Mouse (Mus musculus): Measurements from ENCODE around the gene Cby1.

Gene Cby1

DNA sequence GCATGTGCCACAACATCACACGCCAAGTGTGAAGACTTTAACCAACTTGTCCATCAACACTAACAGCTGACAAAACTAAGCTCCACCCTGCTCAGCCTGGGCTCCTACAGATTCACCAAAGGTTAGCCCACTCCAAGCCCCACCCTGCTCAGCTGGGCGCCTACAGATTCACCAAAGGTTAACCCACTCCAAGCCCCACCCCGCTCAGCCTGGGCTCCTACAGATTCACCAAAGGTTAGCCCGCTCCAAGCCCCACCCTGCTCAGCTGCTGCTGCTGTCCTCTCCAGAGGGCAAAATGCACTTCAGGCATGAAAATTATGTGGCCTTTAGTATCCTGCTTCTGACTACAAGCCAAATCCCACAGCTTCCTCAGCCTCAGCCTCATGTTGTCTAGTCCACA lies 23.0 kb downstream of the Cby1 start:
- DNase-seq: no peak

GRCm38 (mm10) chr15:79683146-79683545 lies 24.1 kb downstream of the Cby1 start:
- DNase-seq: no peak

GRCm38 (mm10) chr15:79683707-79684465 lies 24.9 kb downstream of the Cby1 start:
- no peak for DNase-seq

- peak in 1 of 2 experiments; percentile 50 for DNase-seq
These were observed 25.6 kb downstream of the Cby1 start for GRCm38 (mm10) chr15:79684616-79685015.

DNA sequence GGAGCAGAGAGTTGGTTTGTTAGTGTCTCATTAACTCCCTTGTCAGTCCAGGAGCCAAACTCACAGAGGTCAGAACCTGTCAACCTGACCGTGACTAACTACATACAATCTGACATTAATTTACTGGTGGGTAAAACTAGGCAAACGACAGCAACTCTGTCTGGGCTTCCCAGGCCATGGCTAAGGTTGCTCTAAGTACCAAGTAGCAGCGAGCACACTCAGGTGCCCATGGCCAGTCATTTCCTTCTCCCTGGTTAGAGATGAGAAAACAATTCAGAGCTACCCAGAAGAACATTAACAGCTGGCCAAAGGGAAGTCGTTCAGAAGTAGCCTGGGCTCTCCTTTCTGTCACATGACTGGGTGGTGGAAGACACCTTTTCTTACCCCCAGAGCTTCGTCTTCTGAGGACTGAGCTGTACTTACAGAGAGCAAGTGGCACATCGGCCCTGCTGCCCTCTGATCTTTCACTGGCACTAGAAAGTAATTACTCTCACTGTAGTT lies 26.2 kb downstream of the Cby1 start:
- DNase-seq: no peak

DNA sequence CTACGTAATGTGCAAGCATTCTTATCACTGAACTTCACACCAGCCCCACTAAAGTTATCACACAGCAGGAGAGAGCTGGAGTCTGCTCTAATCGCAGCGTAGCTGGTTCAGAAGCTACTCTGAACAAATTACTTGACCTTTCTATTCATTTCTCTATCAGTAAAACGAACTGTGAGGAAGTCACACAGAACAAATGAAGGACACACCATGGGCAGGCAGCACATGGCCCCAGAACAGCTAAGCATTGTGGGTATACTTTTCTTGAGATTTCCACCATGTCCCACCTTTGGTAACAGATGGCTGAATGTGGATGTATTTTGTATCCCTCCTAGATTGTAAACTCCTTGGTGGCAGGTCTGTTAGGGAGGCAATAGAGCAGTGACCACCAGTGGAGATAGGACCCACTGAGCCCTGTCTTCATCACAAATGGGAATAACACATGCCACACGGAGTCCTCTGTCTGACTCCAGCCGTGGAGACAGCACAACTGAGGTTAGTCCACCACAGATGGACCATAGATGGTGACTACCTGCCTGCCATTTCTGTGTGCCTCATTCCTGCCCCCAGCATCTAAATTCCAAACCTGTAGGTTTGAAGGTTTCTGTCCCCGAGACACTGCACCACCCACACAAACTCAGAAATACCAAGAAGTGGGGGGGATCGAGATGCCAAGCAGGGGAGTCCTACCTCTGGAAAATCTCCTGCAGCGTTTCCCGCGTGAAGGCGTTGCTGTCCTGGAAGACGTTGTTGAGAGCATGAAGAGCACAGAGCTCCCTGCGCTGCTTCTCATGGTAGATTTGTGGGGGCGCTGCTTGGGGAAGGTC lies 27.3 kb downstream of the Cby1 start:
- no peak for DNase-seq

GRCm38 (mm10) chr15:79687175-79687574 lies 28.2 kb downstream of the Cby1 start:
- DNase-seq: peak in 1 of 2 experiments; percentile 54

DNA sequence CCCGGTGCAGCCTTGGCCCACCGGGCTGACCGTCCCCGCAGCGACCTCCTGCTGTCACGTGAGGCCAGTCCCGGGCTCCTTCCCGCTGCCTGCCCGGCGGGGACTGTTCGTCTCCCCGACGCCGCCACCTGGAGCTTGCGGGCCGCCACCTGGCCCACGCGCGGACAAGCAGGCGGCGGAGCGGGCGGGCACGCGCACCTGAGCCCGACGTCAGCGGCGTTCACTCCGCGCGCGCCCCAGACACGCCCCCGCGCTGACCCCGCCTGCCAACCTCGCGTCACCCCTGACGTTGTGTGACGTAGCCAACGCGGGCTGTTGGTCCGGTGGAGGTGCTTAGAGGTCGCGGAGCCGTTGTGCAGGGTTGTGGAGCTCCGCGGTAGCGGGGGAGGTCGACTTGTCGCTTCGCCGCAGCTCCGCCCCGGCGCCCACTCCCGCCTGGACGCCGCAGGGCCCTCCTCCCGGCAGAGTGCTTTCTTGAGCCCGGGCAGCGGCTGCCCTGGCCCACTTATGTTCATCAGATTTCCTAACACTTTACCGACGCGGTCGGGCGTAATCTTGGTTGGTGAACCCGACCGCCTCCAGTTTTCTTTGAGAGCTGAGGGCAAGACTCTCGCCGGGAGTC lies 28.8 kb downstream of the Cby1 start, which contains the start of gene Josd1:
Gene Josd1, minus strand, starts transcription at position 274 of the 622 bp plus-strand sequence.
- DNase-seq: peak; percentile 96 to 100

DNA sequence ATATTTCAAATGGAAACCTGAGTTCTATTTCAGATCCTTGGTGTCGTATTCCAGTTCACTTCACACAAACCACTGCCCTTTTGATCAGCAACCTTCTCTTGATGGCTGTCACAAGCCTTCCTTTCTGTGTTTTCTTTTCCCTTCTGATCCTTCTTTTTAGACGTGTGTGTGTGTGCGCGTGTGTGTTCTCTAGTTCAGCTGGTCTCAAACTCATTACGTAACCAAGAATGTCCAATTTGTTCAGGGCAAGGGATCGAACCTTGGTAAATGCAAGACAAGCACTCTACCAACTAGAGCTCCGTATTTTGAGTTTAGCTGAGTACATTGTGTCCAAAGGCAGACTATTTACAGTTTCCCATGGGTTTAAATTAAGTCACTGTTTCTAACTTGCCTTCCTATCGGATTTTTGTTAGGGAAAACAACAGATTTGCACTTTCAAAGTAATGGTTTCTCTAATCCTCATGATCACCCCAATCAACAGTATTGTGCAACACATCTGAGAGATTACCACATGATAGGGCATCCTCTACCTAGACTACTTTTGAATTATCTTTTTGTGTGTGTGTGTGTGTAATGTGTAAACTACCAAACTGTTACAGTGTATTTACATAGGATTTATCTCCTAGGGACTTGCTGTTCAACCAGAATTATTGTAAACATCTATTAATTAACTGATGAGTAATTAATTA lies 29.4 kb downstream of the Cby1 start:
- DNase-seq: no peak

DNA sequence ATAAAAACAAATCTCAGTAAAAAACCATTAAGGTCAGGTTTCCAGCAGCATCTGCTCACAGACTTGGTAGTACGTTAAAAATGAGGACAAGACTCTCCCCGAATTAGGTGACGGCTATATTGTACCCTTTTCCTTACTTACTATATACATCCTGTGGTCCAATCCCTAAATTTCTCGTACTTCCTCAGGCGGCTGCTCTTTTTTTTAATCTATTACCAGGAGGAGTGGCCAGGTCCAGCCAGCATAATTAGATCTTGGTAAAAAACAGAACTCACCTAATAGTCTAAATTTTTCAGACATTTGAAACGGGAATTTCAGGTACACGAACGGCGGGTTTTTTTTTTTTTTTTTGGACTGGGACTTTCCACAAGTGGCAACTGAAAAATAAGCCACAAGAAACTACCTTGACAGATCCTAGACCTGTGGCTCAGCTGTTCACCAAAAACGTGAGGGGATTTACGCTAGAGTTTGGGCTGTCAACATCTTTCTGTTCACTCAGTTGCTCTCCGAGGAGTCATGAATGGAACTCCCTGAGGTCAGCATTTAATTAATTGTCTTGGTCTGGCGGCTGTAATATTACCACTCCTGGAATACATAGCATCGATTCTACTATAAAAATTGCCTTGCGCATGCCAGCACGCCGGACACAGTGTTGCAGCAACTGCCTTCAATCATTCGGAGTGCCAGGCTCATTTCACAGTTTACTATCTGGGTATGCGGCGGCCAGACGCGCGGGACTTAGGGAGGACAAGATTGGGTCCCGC lies 30.8 kb downstream of the Cby1 start:
- DNase-seq: no peak

DNA sequence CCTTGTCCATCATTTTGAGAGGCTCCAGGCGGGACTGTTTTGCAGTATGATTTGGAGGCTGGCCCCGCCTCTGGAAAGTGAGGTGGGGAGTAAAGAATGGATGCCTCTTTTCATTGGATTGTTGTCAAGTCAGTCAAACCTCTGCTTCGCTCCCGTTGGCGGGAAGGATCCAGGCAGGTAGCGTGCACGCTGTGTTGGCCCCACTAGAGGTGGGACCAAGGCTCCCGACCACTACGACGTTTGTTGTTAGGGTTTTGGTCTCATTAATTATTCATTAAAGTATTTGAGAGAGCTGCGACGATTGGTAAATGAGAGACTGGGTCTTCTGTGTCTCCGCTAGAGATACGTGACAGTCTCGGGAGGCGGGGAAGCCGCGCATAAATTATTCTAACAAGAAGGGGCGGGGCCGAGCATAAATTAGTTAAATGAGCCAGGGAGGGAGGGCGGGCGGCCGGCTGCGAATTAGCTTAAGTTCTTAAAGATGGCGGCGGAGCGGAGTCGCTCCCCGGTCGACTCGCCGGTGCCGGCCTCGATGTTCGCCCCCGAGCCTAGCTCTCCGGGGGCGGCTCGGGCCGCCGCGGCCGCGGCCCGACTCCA lies 31.5 kb downstream of the Cby1 start, which contains the start of gene Gtpbp1:
Gene Gtpbp1, plus strand, starts transcription at position 420 of the 597 bp plus-strand sequence.
- DNase-seq: peak; percentile 96 to 99

DNA sequence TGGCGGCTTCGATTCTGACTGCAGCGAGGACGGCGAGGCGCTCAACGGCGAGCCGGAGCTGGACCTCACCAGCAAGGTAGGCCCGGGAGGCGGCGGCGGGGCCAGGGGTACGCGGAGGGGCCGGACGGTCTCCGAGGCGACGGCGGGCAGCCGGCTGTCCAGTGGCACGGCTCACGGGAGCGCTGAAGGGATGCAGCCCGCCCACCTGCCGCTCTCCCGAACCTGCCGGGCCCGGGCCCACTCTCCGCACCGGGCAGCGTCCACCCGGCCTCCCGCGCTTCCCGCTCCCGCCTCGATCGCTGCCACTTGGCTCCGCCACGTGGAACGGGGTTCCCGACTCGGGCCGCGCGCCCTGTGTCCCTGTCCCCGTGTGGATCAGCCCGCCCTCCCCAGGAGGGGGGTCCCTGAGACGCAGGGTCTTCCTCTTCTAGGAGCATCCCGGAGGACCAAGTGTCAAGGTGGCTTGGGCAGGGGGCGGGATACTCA lies 32.1 kb downstream of the Cby1 start:
- DNase-seq: peak; percentile 60 to 71

DNA sequence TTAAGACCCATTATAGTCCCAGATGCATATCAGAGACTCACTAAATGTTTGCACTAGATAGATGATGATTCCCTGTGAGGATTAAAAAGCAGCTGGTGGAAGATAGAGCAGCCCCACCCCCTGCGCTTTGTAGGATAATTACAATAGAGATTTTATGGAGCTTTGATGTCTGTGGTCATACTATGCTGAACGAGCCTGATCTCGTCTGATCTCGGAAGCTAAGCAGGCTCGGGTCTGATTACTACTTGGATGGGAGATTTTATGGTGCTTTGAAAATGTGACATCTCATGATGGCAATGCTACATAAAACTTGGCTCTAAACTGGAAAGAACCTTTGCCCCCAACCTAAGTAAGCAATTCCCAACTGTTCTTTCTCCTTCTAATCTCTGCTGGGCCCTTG lies 33.3 kb downstream of the Cby1 start:
- no peak for DNase-seq

DNA sequence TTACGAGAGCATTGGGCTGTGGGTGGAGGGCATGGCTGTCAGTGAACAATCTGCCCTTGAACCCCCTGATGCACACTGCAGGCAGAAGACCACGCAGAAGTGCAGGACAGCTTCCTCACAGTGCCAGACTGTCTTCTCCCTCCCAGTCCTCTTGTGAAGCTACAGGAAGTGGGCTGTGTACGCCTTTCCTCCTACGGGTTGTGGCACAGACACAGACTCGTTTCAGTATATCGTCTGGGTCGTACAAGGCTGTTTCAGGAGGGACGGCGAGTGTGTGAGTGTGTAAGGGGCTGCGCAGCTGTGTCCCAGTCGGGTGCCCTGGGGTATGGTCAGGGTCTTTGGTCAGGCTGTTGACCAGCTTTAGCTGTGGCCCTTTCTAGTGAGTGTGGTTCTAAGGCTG lies 34.7 kb downstream of the Cby1 start:
- no peak for DNase-seq

- no peak for DNase-seq
These were observed 35.5 kb downstream of the Cby1 start for GRCm38 (mm10) chr15:79694512-79694911.

DNA sequence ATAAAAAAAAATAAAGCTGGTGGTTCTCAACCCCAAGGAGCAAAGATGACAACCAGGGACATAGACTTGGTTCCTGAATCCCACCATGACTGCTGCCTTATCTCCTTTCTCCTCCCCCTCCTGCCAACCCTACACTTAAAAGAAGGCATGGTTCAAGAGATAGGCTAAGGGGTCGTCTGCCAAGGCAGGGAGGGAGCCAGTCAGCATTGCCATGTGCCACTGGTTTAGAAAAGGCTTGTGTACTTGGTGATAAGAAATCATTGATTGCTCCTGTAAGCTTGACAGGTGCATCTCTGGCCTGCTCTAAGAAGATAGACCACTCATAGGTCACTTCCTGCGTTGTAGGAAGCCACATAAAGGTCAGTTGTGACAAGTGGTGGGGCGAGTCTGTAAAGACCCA lies 36.5 kb downstream of the Cby1 start:
- no peak for DNase-seq

DNA sequence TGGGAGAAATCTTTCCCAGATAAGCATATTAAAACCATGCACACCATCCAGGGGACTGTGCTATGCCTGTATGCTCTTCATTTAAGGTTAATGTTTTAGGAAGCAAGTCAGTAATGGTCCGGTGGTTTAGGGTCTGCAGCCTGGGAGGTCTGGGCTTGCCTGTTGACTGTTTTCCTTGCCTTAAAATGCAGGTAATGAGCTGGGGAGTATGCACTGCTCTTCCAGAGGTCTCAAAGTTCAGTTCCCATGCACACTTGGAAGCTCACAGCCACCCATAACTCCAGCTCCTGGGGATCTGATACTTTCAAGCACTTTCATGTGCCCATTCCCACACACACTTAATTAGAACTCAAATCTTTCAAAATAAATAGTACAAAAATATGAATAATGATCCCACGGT lies 37.5 kb downstream of the Cby1 start:
- no peak for DNase-seq

DNA sequence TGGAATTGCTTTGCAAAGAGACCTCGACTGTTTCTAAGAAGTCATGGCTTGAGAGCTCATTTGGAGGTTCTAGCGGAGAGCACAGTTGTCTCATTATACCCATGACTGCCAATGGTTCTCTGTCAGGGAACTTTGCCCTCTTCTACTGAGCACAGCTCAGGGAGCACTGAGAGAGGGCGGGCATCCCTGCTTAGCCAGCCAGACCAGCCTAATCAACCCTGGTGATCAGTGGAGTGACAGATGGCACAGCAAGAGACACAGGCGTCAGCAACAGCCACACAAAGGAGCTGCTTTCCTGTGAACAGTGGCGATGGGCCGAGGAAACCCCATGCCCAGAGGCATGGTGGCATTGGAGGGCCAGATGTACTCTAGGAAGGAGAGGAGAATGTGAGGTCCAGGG lies 38.0 kb downstream of the Cby1 start:
- peak; percentile 59 to 75 for DNase-seq

DNA sequence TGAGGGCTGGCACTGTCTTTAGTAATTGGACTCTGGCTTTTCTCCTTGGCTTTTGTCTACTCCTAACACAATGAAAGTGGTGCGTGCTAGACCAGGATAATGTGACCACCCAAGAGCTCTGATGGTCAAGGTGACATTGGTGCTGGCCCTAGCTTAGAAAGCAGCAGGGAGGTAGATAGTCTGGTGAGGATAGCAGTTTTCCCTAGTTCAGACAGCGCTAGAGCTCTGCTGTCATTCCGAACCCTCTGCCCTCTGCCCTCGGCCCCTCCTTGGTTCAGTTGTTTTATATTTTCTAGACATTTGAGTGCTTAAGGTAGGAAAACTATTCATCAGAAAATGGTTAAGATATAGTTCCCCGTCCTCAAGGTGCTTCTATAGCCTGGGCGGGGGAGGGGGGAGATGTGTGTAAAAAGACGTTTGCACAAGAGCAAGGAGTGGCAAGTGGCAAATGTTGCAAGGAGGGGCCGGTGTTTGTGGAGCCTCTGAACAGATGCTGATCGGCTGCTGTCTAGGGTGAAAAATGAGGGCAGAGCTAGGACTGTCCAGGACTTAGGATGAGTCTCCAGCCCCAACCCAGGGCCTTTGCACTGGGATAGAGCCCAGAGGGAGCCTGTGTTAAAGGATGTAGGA lies 38.7 kb downstream of the Cby1 start:
- DNase-seq: no peak

GRCm38 (mm10) chr15:79706603-79707214 lies 47.7 kb downstream of the Cby1 start:
- peak; percentile 46 to 47 for DNase-seq

Data from cerebellum, adult 18-20 months (tissue).